In the genomic region with DNA sequence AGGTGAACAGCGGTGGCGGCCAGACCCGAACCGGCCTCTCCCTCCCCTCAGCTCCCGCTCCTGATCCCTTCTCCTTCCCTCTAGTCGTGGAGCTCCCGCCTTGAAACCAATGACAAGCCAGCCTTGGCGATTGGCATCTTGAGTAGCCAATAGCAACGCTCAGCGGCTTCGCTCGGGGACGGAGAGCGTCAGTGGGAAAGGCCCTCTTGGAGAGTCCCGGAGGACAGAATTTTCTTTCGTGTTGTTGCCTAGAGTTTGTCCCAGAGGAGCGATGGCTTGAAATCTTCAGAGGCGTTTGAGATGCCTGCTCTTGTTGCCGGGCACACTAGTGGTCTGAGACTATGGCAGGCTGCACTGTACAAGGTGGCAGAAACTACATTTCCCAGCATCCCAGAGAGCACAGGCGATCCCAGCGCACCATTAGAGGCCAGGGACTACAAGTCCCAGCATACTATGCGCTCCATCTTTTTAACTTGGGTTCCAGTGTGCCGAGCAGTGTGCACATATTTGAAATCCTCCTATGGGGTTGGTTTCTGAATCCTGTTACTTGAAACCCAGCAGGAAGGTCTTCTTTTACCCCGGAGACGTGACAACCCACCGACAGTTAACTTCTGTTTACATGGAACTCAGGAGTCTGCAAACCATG, we compare ENCODE assay signal across 8 mouse cellular contexts. TPM values are rescaled to one million over a fixed set of nuclear protein-coding genes. Genes with fewer than 3 reads are reported as not detected.
DNase-seq lines count a peak whose midpoint lies in the region; ATAC-seq and TF ChIP-seq lines count a peak whose summit lies in the region.

A gene (minus strand): TSS at position 179 of the 646 bp plus-strand sequence.
A gene (plus strand): TSS at position 454 of the 646 bp plus-strand sequence.

- peaks cover 8% of the 10 kb centered on the region for H3K36me3 ChIP-seq in megakaryocyte, embryonic 14.5 days (replicated peaks; ENCODE audit: low read length)

- peak; percentile 91 to 92 for DNase-seq in gastrocnemius, adult 8-10 months (ENCODE audit: low spot score in 2 of 2)
- DNase-seq in hindlimb bud, embryonic 11.5 days (ENCODE audit: extremely low spot score, low read depth, low spot score): peak; percentile 98
- peak; percentile 93 to 96 for DNase-seq in left cerebral cortex, adult 8-10 months (ENCODE audit: low spot score in 2 of 2)
- peak; percentile 97 to 98 for DNase-seq in right cerebral cortex, postnatal 10 days (ENCODE audit: low spot score in 2 of 2)
- DNase-seq in urinary bladder, postnatal 25 days (ENCODE audit: low spot score): peak; percentile 92

- H3K9me3 ChIP-seq in megakaryocyte, embryonic 14.5 days: no peaks in the 10 kb centered on the region

- H3K4me1 ChIP-seq in cortical plate, adult 2 months (ENCODE audit: control insufficient read depth, insufficient read depth, low read length): no peaks in the 10 kb centered on the region; the same call in 1 of the 2 replicates
- H3K4me1 ChIP-seq in megakaryocyte, embryonic 14.5 days: peaks cover 44% of the 10 kb centered on the region

- peak within 1 kb of the TSS; percentile 40 for H3K4me3 ChIP-seq in cortical plate, adult 2 months (ENCODE audit: insufficient read depth, low read length)
- H3K4me3 ChIP-seq in megakaryocyte, embryonic 14.5 days (replicated peaks): peak within 1 kb of the TSS; percentile 99

- H3K27me3 ChIP-seq in megakaryocyte, embryonic 14.5 days (replicated peaks): no peaks in the 10 kb centered on the region

- H3K27ac ChIP-seq in cortical plate, adult 2 months (ENCODE audit: insufficient read depth, low read length): no peak within 1 kb of the TSS

- peak; percentile 85 for TF ChIP-seq POLR2A in cortical plate, adult 2 months (IDR thresholded peaks at IDR 0.05; ENCODE audit: extremely low read depth, insufficient read depth, low read length)

- no peak for TF ChIP-seq CTCF in cortical plate, adult 2 months (IDR thresholded peaks at IDR 0.05; ENCODE audit: extremely low read depth, insufficient read depth, low read length)

- ATAC-seq in activated CD4-positive, CD25-positive, alpha-beta regulatory T cell, adult 4 months: peak; percentile 94

RNA-seq across cellular contexts. Expression of the first gene that starts in this region (rescaled TPM):
- 10 to 100 TPM; 17.1 to 22.3 TPM for polyA plus RNA-seq in activated CD4-positive, CD25-positive, alpha-beta regulatory T cell, adult 4 months (2017; shearing (Covaris generic))
- polyA plus RNA-seq in cortical plate, adult 2 months (2012; rRNA removed): 72.4 and 74.9 TPM in 2 replicates
- total RNA-seq in gastrocnemius, adult 8-10 months (2022): 10 to 100 TPM; 24.5 to 33.4 (median 26.8) TPM
- total RNA-seq in left cerebral cortex, adult 8-10 months (2022): 10 to 100 TPM; 48.3 to 59.9 (median 53.5) TPM
- 24.8 and 45.8 TPM in 2 replicates for polyA plus RNA-seq in megakaryocyte, embryonic 14.5 days (2012; ENCODE audit: insufficient read depth, low replicate concordance)

RNA-seq across cellular contexts. Expression of the second gene that starts in this region (rescaled TPM):
- 10 to 100 TPM; 13.9 to 18.2 TPM for polyA plus RNA-seq in activated CD4-positive, CD25-positive, alpha-beta regulatory T cell, adult 4 months (2017; shearing (Covaris generic))
- 36.5 and 38.7 TPM in 2 replicates for polyA plus RNA-seq in cortical plate, adult 2 months (2012; rRNA removed)
- total RNA-seq in gastrocnemius, adult 8-10 months (2022): 10 to 100 TPM in 3 of 4 experiments, 1 to 10 TPM in 1; 9.6 to 10.5 (median 10.3) TPM
- total RNA-seq in left cerebral cortex, adult 8-10 months (2022): 10 to 100 TPM; 17.0 to 24.9 (median 22.3) TPM
- polyA plus RNA-seq in megakaryocyte, embryonic 14.5 days (2012; ENCODE audit: insufficient read depth, low replicate concordance): 16.3 and 36.3 TPM in 2 replicates
